Mouse (Mus musculus) MEL (cell line): ENCODE measurements at regions not wholly inside any gene's neighbourhood (a gene's known extent, or its start where the extent isn't known, plus 50 kb on each side); places are given as distances from the start of the nearest gene placed in this dataset.

ENCODE experiments used
- CTCF ChIP-seq, 3 experiments: IDR thresholded peaks in 2 of 3; conservative IDR thresholded peaks in 1 of 3; 2 replicates each; pipeline ENCODE4 v1.5.1; 2011 to 2012; ENCODE audit warnings: low read length in 3 of 3, low read depth in 2 of 3, mild to moderate bottlenecking in 2 of 3, improper control_type of control experiment in 1 of 3, inconsistent platforms in 1 of 3, mixed read lengths in 1 of 3, moderate library complexity in 1 of 3; ENCODE audit not compliant: control insufficient read depth in 1 of 3, insufficient read depth in 1 of 3, poor library complexity in 1 of 3, severe bottlenecking in 1 of 3
- POLR2A ChIP-seq, 2 experiments: IDR thresholded peaks; 2 replicates each; pipeline ENCODE4 v1.6.1; 2011 to 2012; ENCODE audit warnings: low read length in 2 of 2, mild to moderate bottlenecking in 2 of 2, control low read depth in 1 of 2, improper control_type of control experiment in 1 of 2, low read depth in 1 of 2, moderate library complexity in 1 of 2; ENCODE audit not compliant: control insufficient read depth in 1 of 2, insufficient read depth in 1 of 2, poor library complexity in 1 of 2

- TF ChIP-seq CTCF (IDR thresholded peaks at IDR 0.05 in 2 of 3, conservative IDR thresholded peaks at IDR 0.05 in 1 of 3; ENCODE audit: control insufficient read depth in 1 of 3, insufficient read depth in 1 of 3, low read depth in 2 of 3, low read length in 3 of 3, poor library complexity in 1 of 3, severe bottlenecking in 1 of 3) = no peak
- no peak for TF ChIP-seq POLR2A (IDR thresholded peaks at IDR 0.05; ENCODE audit: control insufficient read depth in 1 of 2, insufficient read depth in 1 of 2, low read depth in 1 of 2, low read length in 2 of 2, poor library complexity in 1 of 2)
These were observed 465.2 kb downstream of the Ets1 start for GRCm38 (mm10) chr9:33101206-33101605.
